Mouse (Mus musculus) heart, postnatal 0 days (tissue): ENCODE data around the gene Cyth1.

ENCODE experiments used
- CTCF ChIP-seq: IDR thresholded peaks from 2 replicates; pipeline ENCODE4 v1.5.1; 2016; ENCODE audit warnings: antibody characterized with exemption, control low read depth, low read depth
- EP300 ChIP-seq: IDR thresholded peaks from 2 replicates; pipeline ENCODE4 v1.6.1; 2016; ENCODE audit warnings: antibody characterized with exemption, low read depth

- no peak for TF ChIP-seq EP300
- TF ChIP-seq CTCF: no peak
Observed at GRCm38 (mm10) chr11:118226850-118227249, 21.5 kb downstream of the Cyth1 start.
